Mouse (Mus musculus) bone marrow macrophage, adult 2 months (primary cell): Measurements from ENCODE around the gene Glis1.
"Not testable (repeated sequence)": the region's sequence is repeated elsewhere in the genome, so short reads cannot be mapped to it uniquely, and the experiment has no call there.

Experiments
- CTCF ChIP-seq: IDR thresholded peaks from 2 replicates; pipeline ENCODE4 v1.5.1; 2012; ENCODE audit warnings: low read depth, mild to moderate bottlenecking, low read length, moderate library complexity
- POLR2A ChIP-seq: IDR thresholded peaks from 2 replicates; pipeline ENCODE4 v1.6.1; 2012; ENCODE audit warnings: mild to moderate bottlenecking, low read depth, low read length, borderline replicate concordance

GRCm38 (mm10) chr4:107598581-107598958 lies 164.2 kb downstream of the Glis1 start:
- TF ChIP-seq CTCF, POLR2A: not testable (repeated sequence)
